Mouse (Mus musculus) left cerebral cortex, postnatal 25 days (tissue): ENCODE measurements at regions not wholly inside any gene's neighbourhood (a gene's known extent, or its start where the extent isn't known, plus 50 kb on each side); places are given as distances from the start of the nearest gene placed in this dataset.

Experiments used
- DNase-seq, 2 experiments: peaks; one replicate each; pipeline ENCODE4 v3.0.0; 2022; ENCODE audit warnings: low spot score in 2 of 2, mixed read lengths in 1 of 2
- intact Hi-C: fragments of 180-260 bp; cut with DNase I; formaldehyde crosslinking; loops from one replicate; pipeline ENCODE4 v1.15.1; 2025

- DNase-seq, result no peak
- intact Hi-C loops, result no loop called here
These were observed 940.6 kb downstream of the Kcna4 start for GRCm38 (mm10) chr2:108231054-108231453.

- DNase-seq, result peak in 1 of 2 experiments; percentile 29
- intact Hi-C loops, result no loop called here
These were observed 941.5 kb downstream of the Kcna4 start for GRCm38 (mm10) chr2:108231924-108232323.

- DNase-seq, result no peak
- intact Hi-C loops, result no loop called here
These were observed 946.0 kb downstream of the Kcna4 start for GRCm38 (mm10) chr2:108236286-108236988.
